Mouse (Mus musculus) right cerebral cortex, postnatal 14 days (tissue): ENCODE measurements around the gene Rps4x.
A peak's percentile ranks its signal among the peaks of the same experiment; 100 is the strongest.
"Not testable (repeated sequence)": the region's sequence is repeated elsewhere in the genome, so short reads cannot be mapped to it uniquely, and the experiment has no call there.

ENCODE experiments used
- DNase-seq: peaks from one replicate; pipeline ENCODE4 v3.0.0; 2022

The Rps4x gene

DNA sequence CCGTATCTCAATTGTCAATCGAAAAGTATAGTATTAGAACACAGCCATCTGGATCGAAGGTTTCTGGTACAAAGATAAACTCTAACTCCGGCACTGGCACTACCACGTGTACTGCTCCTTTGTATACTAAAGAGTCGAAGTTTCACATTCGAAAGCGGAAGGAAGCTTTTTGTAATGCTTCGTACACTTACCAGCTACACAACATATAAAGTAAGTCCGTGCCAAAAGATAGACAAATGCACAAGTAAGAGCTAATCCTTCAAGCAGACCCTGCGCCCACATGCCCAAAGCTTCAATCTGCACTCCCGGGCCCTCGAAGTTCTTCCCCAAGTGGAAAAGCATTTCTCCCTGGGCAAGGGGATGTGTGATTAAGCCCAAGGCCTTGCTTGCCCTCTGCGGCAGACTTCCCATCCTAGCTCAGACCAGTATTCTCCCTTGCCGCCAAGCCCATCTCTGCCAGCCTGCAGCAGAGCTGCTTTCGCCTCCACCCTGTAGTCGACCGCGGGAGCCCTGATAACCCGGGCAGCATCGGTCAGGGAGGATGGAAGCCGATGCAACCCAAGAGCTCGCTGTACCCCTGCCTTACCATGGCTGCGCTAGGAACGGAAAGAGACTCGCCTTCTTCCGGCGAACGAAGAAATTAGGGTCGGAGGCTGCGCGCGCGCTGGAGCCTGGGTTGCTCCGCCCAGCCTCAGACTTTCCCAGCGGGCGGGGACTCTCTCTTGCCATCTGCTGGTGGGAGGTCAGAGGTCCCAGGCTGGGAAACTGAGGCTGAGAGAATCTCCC, at the start of gene Rps4x:
TSS of gene Rps4x (minus strand) at position 683 of the 786 bp plus-strand sequence.
- DNase-seq = peak; percentile 76

DNA sequence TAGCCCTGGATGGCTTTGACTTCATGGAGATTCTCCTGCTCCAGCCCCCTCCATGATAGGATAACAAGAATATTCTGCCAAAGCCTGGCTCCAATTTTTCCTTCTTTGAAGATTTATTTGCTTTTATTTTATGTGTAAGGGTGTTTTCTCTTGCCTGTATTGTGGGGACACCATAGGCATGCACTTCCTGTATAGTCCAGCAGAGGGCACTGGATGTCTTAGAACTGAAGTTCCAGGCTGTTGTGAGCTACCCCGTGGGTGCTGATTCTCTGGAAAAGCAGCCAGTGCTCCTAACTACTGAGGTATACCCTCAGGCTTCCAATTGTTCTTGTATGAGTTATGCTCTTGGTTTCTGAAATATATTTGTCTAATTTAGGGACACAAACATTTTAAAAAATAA, 29.9 kb upstream of the Rps4x start:
- DNase-seq = peak; percentile 12

GRCm38 (mm10) chrX:102215356-102215755, 26.2 kb upstream of the Rps4x start:
- DNase-seq = not testable (repeated sequence)

DNA sequence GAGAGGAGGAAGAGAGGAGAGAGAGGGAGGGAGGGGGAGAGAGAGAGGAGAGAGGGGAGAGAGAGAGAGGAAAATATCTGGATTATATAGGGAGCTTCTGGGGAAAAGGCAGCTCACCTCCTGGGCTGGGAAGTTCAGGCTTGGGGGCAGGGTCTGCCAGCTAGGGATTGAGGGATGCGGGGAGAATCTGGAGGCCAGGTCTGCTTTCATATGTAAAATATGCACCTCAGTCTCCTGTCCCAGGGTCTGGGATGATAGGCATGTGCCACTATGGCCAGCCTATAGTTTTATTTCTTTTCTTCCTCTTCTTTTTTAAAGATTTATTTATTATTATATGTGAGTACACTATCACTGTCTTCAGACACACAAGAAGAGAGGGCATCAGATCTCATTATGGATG, 1.6 kb upstream of the Rps4x start:
- no peak for DNase-seq

DNA sequence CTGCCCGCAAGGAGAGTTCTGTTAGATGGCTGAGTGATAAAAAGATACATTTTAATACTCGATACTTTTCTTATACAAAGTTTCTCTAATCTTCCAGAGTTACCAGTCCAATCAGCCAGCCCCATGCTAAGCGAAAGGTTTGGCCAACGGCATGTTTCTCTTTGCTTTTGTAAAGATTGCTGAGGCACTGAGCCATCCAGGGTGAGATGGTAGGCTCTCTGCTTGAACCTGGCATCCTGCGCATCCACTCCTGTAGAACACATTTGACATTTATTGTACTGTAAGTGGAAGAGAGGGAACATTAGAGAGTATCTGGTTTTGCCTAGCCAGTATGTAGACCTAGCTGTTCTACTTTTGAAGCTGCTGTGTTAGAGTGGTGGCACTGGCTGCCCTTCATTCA, 387 bp upstream of the Rps4x start:
- no peak for DNase-seq

DNA sequence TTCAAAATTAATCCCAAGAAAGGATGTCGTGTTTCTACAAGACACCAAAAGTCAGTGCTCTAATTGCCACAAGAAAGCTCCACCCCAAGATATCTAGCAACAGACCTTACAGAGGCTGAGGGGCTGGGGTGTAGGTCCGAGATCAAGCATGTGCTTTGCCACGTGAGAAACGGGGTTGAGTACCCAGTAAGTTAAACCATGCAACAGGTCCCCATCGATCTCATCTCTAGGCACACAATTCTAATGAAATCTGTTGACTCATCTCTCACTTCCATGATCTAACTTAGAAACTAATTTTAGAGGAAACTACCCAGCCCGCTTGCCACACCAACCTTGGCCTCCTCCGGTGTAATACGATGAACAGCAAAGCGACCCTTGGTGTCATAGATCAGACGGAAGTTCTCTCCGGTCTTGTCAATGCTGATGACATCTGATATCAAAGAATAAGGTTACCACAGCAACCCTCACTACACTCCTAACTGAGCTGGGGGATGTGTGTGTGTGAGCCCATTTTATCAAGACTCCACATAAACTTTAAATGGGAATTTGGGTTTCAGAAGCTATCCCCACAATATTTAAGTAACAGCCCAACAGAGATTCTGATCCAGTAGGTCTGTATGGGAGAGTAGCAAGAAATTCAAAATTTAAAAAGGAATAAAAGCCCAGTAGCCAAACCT, 2.0 kb downstream of the Rps4x start:
- DNase-seq = no peak

DNA sequence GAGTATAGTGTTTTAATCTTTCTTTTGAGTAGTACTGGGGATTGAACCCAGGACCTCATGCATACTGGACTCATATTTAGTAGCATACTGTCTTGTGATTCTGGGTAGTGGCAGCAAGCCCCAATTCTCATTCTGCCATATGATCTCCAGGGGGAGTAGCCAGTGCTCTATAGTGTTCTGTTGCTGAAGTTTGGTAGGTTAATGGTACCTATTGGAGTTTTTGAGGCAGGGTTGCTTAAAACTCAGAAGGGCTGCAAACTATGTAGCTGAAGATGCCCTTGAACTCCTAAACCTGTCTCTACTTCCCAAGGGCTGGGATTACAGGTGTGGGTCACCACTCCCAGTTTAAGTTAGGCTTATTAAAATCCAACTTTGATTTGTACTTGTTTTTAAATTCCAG, 6.6 kb downstream of the Rps4x start:
- no peak for DNase-seq

- no peak for DNase-seq
Measured at GRCm38 (mm10) chrX:102175538-102176287, 13.5 kb downstream of the Rps4x start.

DNA sequence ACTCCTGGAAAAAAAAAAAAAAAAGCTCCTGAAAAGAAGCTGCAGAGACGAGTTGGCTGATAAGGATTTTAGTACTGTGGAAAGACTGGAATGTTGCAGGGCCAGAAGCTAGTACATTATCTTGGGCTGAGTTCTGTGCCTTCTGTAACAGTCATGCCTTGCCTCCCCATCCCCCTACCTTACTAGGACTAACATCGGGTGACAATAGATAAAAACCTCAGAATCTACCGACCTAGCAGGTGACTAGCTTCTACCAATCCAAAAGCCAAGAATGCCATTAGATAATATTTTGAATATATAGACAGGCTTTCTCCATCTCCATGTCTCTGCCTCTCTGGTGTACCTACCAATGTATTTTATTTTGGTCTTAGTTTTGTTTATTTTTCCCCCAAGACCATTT, 18.3 kb downstream of the Rps4x start:
- no peak for DNase-seq

DNA sequence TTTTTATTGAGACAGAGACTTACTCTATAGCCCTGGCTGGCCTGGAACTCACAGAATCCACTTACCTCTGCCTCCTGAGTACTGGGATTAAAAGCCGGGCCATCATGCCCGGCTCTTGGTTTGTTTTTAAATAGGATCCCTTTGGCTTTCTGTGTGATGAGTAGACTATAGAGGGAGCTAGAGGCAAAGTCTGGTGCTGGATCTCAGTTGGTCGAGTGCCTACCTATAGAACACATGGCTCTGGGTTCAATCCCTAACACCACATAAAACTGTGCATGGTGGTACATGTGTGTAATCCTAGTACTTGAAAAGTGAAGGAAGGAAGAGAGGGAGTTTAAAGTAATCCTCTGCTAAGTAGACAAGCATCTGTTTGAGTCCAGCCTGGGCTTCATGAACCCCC, 19.1 kb downstream of the Rps4x start:
- no peak for DNase-seq

GRCm38 (mm10) chrX:102169724-102170123, 19.5 kb downstream of the Rps4x start:
- no peak for DNase-seq

- no peak for DNase-seq
Measured at GRCm38 (mm10) chrX:102166986-102167385, 22.2 kb downstream of the Rps4x start.

DNA sequence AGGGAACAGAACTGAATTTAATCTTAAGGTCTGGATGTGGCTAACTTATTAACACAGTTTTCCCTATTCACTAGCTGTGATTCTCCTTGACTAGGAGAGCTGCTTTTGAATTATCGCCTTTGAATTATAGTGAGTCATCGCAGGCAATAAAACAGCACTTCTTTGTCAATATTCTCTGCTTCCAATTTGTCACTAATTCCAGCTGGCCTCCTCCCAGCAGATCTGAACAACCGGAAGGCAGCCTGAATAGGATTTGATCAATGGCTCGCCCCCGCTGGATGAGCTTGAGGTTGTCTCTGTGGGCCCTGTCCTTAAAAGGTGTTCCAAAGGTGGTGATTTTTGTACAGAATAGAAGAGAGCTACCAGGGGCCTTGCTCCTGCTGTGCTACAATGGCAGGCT, 22.7 kb downstream of the Rps4x start:
- DNase-seq = no peak

- DNase-seq = no peak
Measured at GRCm38 (mm10) chrX:102163529-102163928, 25.7 kb downstream of the Rps4x start.

DNA sequence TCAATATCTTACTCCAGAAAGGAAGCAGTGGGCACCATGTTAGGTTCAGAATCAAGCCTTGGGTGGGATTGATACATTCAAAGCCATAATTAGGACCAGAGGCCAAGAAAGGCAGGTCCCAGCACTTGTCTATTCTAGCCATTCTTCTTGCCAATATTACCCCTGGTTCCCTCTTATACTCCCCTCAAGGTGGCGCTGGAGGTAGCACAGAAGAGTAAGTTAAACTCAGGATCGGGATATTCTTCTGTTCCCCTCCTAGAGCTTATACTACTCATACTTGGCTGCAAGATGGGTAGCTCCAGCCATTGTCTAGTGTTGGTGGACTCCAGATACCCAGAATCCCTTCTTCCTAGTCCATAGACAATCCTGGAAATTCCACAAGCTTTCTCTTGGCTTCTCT, 26.1 kb downstream of the Rps4x start:
- DNase-seq = no peak

DNA sequence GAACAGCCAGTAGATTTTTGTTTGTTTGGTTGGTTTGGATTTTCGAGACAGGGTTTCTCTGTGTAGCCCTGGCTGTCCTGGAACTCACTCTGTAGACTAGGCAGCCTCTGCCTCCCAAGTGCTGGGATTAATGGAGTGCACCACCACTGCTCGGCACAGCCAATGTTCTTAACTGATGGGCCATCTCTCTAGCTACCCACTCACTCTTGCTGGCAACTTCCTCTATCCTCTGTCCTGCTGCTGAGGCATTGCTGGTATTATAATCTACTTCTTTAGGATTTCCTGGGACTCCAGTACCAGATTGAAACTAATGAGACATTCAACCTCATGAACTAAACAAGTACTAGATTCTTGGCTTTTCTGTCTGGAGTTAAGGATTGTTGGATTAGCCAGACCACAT, 28.7 kb downstream of the Rps4x start:
- DNase-seq = no peak

- peak; percentile 19 for DNase-seq
Measured at GRCm38 (mm10) chrX:102159778-102160177, 29.4 kb downstream of the Rps4x start.

DNA sequence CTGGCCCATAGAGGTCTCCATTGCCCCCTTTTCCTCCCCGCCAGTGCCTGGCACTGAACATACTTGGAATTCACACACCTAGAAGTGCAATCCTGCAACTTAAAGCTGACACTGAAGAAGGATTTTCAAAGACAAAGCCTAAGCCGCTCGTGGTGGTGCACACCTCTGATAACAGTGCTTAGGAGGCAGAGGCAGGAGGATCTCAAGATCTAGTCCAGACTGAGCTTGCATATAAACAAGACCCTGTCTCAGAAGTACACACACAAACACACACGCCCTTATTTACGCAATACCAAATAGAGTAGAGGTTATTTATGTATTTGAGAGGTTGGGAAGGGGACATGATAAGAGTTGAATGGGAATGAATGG, 31.8 kb downstream of the Rps4x start:
- no peak for DNase-seq

DNA sequence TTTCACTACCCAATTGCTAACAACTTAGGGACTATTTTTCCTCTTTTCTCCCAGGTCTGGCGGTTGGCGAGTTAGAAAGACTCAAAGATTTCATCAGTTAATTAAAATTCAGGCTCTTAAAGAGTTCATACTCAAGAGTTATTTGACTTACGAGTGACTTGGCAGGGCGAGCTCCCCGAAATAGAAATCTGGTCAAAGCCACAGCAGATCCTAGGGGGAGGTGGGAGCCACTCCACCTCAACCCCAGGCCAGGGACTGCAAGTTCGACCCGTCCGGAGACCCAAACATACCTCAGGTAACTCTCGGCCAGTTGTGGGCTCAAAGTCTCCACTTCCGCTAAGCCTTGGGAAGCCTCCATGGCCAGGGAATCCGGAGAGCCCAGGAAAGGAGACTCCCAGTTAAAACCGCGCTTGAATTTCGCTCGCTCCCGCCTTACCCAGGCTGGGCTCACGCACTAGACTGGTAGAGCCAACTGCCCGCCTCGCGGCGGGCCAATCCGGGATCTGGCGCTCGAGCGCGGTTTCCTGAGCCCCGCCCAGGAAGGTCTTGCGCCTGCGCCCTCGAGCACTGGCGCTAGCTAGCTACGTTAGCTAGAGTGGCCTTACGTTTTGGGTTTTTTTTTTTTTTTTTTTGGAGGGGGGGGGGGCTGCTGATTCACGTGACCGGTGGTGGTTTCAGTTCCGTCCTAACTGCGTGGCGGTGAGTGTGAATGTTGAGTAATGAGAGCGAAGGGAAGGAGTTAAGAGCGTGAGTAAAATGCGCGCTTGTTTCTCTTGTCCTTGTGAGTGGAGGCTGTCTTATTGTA, 32.4 kb downstream of the Rps4x start, which contains the start of gene Ercc6l:
TSS of gene Ercc6l (minus strand) at position 474 of the 805 bp plus-strand sequence.
- DNase-seq = peak; percentile 87

DNA sequence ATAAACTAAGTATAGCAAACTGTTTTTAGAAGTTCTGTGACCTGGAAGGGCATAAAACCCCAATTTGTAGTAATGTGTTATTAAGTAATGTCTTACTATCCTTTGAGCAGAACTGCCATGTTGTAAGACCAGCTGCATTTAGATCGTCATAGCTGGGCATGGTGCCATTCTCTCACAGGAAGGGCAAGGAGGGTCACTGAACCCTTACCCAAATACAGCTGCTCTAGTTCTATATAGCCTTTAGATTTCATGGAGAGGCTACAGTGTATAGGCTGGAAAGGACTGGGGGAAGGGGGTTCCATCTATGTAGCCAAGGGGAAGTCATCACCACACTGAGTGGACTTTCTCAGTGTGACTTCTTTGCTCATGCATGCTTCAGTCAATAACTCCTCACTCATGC, 48.0 kb downstream of the Rps4x start:
- DNase-seq = no peak
